Mouse (Mus musculus) hindbrain, embryonic 12.5 days (tissue): Measurements from ENCODE around the gene Gm17581. TPM values are rescaled to one million over a fixed set of nuclear protein-coding genes. Genes with fewer than 3 reads are reported as not detected.

Source experiments
- ATAC-seq: fragments of 200-750 bp; cut with Nextera tagmentation; 2 replicates; pipeline ENCODE4 v1.8.0; 2017; ENCODE audit warnings: moderate TSS enrichment; ENCODE audit not compliant: low FRiP score
- H3K27ac ChIP-seq: fragments of 300-500 bp; sonication (generic); 2 replicates; pipeline ENCODE4 v1.5.1; 2016; ENCODE audit warnings: mild to moderate bottlenecking
- H3K27me3 ChIP-seq: fragments of 300-500 bp; sonication (generic); 2 replicates; pipeline ENCODE4 v1.6.1; 2016; ENCODE audit warnings: mild to moderate bottlenecking
- H3K36me3 ChIP-seq: fragments of 300-500 bp; sonication (generic); 2 replicates; pipeline ENCODE4 v1.6.1; 2016; ENCODE audit warnings: mild to moderate bottlenecking
- H3K4me1 ChIP-seq: fragments of 300-500 bp; sonication (generic); 2 replicates; pipeline ENCODE4 v1.6.1; 2016
- H3K4me2 ChIP-seq: fragments of 300-500 bp; sonication (generic); replicated peaks from 2 replicates; pipeline ENCODE4 v1.6.1; 2016; ENCODE audit warnings: mild to moderate bottlenecking
- H3K4me3 ChIP-seq: fragments of 300-500 bp; sonication (generic); 2 replicates; pipeline ENCODE4 v1.5.1; 2016; ENCODE audit warnings: mild to moderate bottlenecking
- H3K9ac ChIP-seq: fragments of 300-500 bp; sonication (generic); 2 replicates; pipeline ENCODE4 v1.6.1; 2016; ENCODE audit warnings: mild to moderate bottlenecking, moderate library complexity
- H3K9me3 ChIP-seq: fragments of 300-500 bp; sonication (generic); replicated peaks from 2 replicates; pipeline ENCODE4 v1.6.1; 2016; ENCODE audit warnings: mild to moderate bottlenecking
- WGBS: fragments of 180-500 bp; shearing (Covaris S2); methylation state at CpG from one replicate; pipeline ENCODE4 v1.1.7; 2016; 5-methylcytosine and 5-hydroxymethylcytosine counted together
- polyA plus RNA-seq: library from polyadenylated mRNA; unstranded; fragments of >200 nt; fragmentation: Nextera tagmentation; extraction: Ambion mirVana; gene quantifications from 2 replicates; pipeline ENCODE4 v1.2.1, GENCODE M21; 2016

Gene Gm17581
- polyA plus RNA-seq, 1 experiment from 2014 or later: not detected

GRCm38 (mm10) chr2:155764679-155765418, 29.2 kb upstream of the Gm17581 start:
- no peaks in the 10 kb centered on the region for H3K9me3 ChIP-seq
- H3K27ac ChIP-seq: no peak overlapping the region
- ATAC-seq: no peak
- H3K36me3 ChIP-seq: no peaks in the 10 kb centered on the region
- peaks cover 5% of the 10 kb centered on the region; the same call in 1 of the 2 replicates for H3K27me3 ChIP-seq
- no peaks in the 10 kb centered on the region for H3K4me1 ChIP-seq
- no peak overlapping the region for H3K9ac ChIP-seq
- H3K4me3 ChIP-seq: no peak overlapping the region
- 58% methylated on average over 13 of the region's 13 CpGs for WGBS
- H3K4me2 ChIP-seq: no peak overlapping the region

GRCm38 (mm10) chr2:155756855-155757566, 21.3 kb upstream of the Gm17581 start:
- WGBS: 67% methylated on average over 14 of the region's 14 CpGs
- ATAC-seq: no peak

GRCm38 (mm10) chr2:155755746-155756145, 20.1 kb upstream of the Gm17581 start:
- H3K9me3 ChIP-seq: no peaks in the 10 kb centered on the region
- peaks cover 6% of the 10 kb centered on the region; the same call in 1 of the 2 replicates for H3K4me1 ChIP-seq
- no peak overlapping the region for H3K4me2 ChIP-seq
- no peak overlapping the region for H3K27ac ChIP-seq
- H3K9ac ChIP-seq: no peak overlapping the region
- peaks cover 9% of the 10 kb centered on the region for H3K27me3 ChIP-seq
- H3K4me3 ChIP-seq: no peak overlapping the region
- ATAC-seq: no peak
- WGBS: 8% methylated on average over 1 of the region's 1 CpGs
- H3K36me3 ChIP-seq: no peaks in the 10 kb centered on the region

More at GRCm38 (mm10) chr2:155756855-155757566, 21.3 kb upstream of the Gm17581 start:
- H3K4me3 ChIP-seq: no peak overlapping the region
- H3K27ac ChIP-seq: no peak overlapping the region
- no peaks in the 10 kb centered on the region for H3K36me3 ChIP-seq
- H3K9ac ChIP-seq: no peak overlapping the region
- no peaks in the 10 kb centered on the region for H3K4me1 ChIP-seq
- H3K4me2 ChIP-seq: no peak overlapping the region
- H3K9me3 ChIP-seq: no peaks in the 10 kb centered on the region
- H3K27me3 ChIP-seq: no peaks in the 10 kb centered on the region

- Histone ChIP-seq H3K9me3 (no peaks in the 10 kb centered on the region), H3K36me3 (no peaks in the 10 kb centered on the region), H3K27me3 (peaks cover 11% of the 10 kb centered on the region), H3K4me3 (peak within 1 kb of the TSS; percentile 27), H3K27ac (no peak within 1 kb of the TSS), H3K4me1 (peaks cover 7% of the 10 kb centered on the region; the same call in 1 of the 2 replicates), H3K4me2 (peak within 1 kb of the TSS; percentile 51), H3K9ac (peak within 1 kb of the TSS; percentile 40; the same call in 1 of the 2 replicates)
- 2% methylated on average over 25 of the region's 25 CpGs for WGBS
- ATAC-seq: no peak
These were observed 15.5 kb upstream of the Gm17581 start, which contains the start of gene Procr for GRCm38 (mm10) chr2:155751014-155751786. TSS of gene Procr (plus strand) at chr2:155751117.

GRCm38 (mm10) chr2:155749394-155749793, 13.7 kb upstream of the Gm17581 start:
- H3K9ac ChIP-seq: no peak overlapping the region
- H3K4me2 ChIP-seq: no peak overlapping the region
- H3K9me3 ChIP-seq: no peaks in the 10 kb centered on the region
- 91% methylated on average over 4 of the region's 4 CpGs for WGBS
- H3K4me3 ChIP-seq: no peak overlapping the region
- no peak for ATAC-seq
- peaks cover 7% of the 10 kb centered on the region; the same call in 1 of the 2 replicates for H3K4me1 ChIP-seq
- H3K36me3 ChIP-seq: no peaks in the 10 kb centered on the region
- H3K27me3 ChIP-seq: peaks cover 11% of the 10 kb centered on the region
- no peak overlapping the region for H3K27ac ChIP-seq

- Histone ChIP-seq H3K9ac (no peak overlapping the region), H3K4me1 (no peaks in the 10 kb centered on the region), H3K9me3 (no peaks in the 10 kb centered on the region), H3K4me3 (no peak overlapping the region), H3K4me2 (no peak overlapping the region), H3K27ac (no peak overlapping the region), H3K36me3 (no peaks in the 10 kb centered on the region), H3K27me3 (no peaks in the 10 kb centered on the region)
- 68% methylated on average over 3 of the region's 3 CpGs for WGBS
- no peak for ATAC-seq
These were observed 9.8 kb upstream of the Gm17581 start for GRCm38 (mm10) chr2:155745487-155745886.

GRCm38 (mm10) chr2:155743351-155743750, 7.7 kb upstream of the Gm17581 start:
- no peak overlapping the region for H3K4me3 ChIP-seq
- no peak overlapping the region for H3K27ac ChIP-seq
- H3K9me3 ChIP-seq: no peaks in the 10 kb centered on the region
- no peaks in the 10 kb centered on the region for H3K4me1 ChIP-seq
- no peaks in the 10 kb centered on the region for H3K36me3 ChIP-seq
- no peak overlapping the region for H3K4me2 ChIP-seq
- 95% methylated on average over 9 of the region's 9 CpGs for WGBS
- H3K9ac ChIP-seq: no peak overlapping the region
- no peak for ATAC-seq
- H3K27me3 ChIP-seq: no peaks in the 10 kb centered on the region

- no peaks in the 10 kb centered on the region for H3K4me1 ChIP-seq
- H3K27me3 ChIP-seq: no peaks in the 10 kb centered on the region
- H3K9ac ChIP-seq: no peak overlapping the region
- WGBS: 76% methylated on average over 12 of the region's 12 CpGs
- ATAC-seq: no peak
- H3K4me2 ChIP-seq: no peak overlapping the region
- no peaks in the 10 kb centered on the region for H3K36me3 ChIP-seq
- no peaks in the 10 kb centered on the region for H3K9me3 ChIP-seq
- no peak overlapping the region for H3K4me3 ChIP-seq
- H3K27ac ChIP-seq: no peak overlapping the region
These were observed 7.3 kb upstream of the Gm17581 start for GRCm38 (mm10) chr2:155742931-155743337.

GRCm38 (mm10) chr2:155742211-155742610, 6.5 kb upstream of the Gm17581 start:
- Histone ChIP-seq H3K4me3 (no peak overlapping the region), H3K4me2 (no peak overlapping the region), H3K36me3 (no peaks in the 10 kb centered on the region), H3K27me3 (no peaks in the 10 kb centered on the region), H3K9me3 (no peaks in the 10 kb centered on the region), H3K27ac (no peak overlapping the region), H3K4me1 (no peaks in the 10 kb centered on the region), H3K9ac (no peak overlapping the region)
- no peak for ATAC-seq
- 87% methylated on average over 11 of the region's 11 CpGs for WGBS

- Histone ChIP-seq H3K36me3 (no peaks in the 10 kb centered on the region), H3K4me3 (no peak overlapping the region), H3K27ac (no peak overlapping the region), H3K4me2 (no peak overlapping the region), H3K27me3 (no peaks in the 10 kb centered on the region), H3K4me1 (no peaks in the 10 kb centered on the region), H3K9ac (no peak overlapping the region), H3K9me3 (no peaks in the 10 kb centered on the region)
- ATAC-seq: no peak
- WGBS: 66% methylated on average over 9 of the region's 9 CpGs
These were observed 2.1 kb upstream of the Gm17581 start for GRCm38 (mm10) chr2:155737803-155738202.

- H3K36me3 ChIP-seq: no peaks in the 10 kb centered on the region
- no peak overlapping the region for H3K4me2 ChIP-seq
- H3K9ac ChIP-seq: no peak overlapping the region
- WGBS: 84% methylated on average over 6 of the region's 6 CpGs
- H3K4me3 ChIP-seq: no peak overlapping the region
- ATAC-seq: no peak
- no peaks in the 10 kb centered on the region for H3K27me3 ChIP-seq
- no peaks in the 10 kb centered on the region for H3K4me1 ChIP-seq
- no peak overlapping the region for H3K27ac ChIP-seq
- no peaks in the 10 kb centered on the region for H3K9me3 ChIP-seq
These were observed 1.3 kb upstream of the Gm17581 start for GRCm38 (mm10) chr2:155736936-155737335.

- ATAC-seq: no peak
- H3K4me3 ChIP-seq: no peak overlapping the region
- H3K27me3 ChIP-seq: no peaks in the 10 kb centered on the region
- H3K27ac ChIP-seq: no peak overlapping the region
- H3K36me3 ChIP-seq: no peaks in the 10 kb centered on the region
- 81% methylated on average over 5 of the region's 5 CpGs for WGBS
- no peaks in the 10 kb centered on the region for H3K9me3 ChIP-seq
- H3K4me2 ChIP-seq: no peak overlapping the region
- H3K4me1 ChIP-seq: no peaks in the 10 kb centered on the region
- no peak overlapping the region for H3K9ac ChIP-seq
These were observed 586 bp downstream of the Gm17581 start for GRCm38 (mm10) chr2:155735080-155735479.
